Mouse (Mus musculus) large intestine, adult 2 months (tissue): Measurements from ENCODE around the gene AF067063. TPM values are rescaled to one million over a fixed set of nuclear protein-coding genes. Genes with fewer than 3 reads are reported as not detected.
"Not testable (repeated sequence)": the region's sequence is repeated elsewhere in the genome, so short reads cannot be mapped to it uniquely, and the experiment has no call there.

ENCODE experiments used
- DNase-seq: peaks from one replicate; pipeline ENCODE4 v3.0.0-alpha.2; 2012; ENCODE audit warnings: low read depth, low spot score
- WGBS: fragments of 180-500 bp; shearing (Covaris S2); methylation state at CpG from one replicate; pipeline ENCODE4 v1.1.7; 2018; 5-methylcytosine and 5-hydroxymethylcytosine counted together
- polyA plus RNA-seq: library from polyadenylated mRNA; depleted of rRNA; stranded (reverse); fragments of >200 nt; gene quantifications from 2 replicates; pipeline ENCODE4 v1.2.3, GENCODE M21; 2012; rRNA removed

AF067063 gene
- polyA plus RNA-seq: not detected in 2 replicates

DNA sequence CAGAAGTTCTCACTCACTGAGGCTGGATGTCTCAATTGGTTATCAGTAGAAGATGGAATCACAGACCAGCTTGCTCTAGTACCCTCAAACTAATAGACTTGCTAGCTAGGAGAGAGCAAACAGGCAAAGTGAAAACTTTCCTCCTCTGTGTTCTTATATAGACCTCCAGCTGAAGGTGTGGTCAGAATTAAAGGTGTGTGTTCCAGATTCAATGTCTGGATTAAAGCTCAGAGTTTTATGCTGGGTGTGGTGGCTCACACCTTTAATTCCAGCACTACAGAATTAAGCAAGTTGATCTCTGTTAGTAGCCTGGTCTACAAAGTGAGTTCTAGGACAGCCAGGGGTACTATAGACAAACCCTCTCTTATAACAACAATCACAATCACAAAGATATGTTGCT, at the start of gene AF067063:
Gene AF067063 (minus strand): TSS at position 101 of the 400 bp plus-strand sequence.
- not testable (repeated sequence) for DNase-seq

DNA sequence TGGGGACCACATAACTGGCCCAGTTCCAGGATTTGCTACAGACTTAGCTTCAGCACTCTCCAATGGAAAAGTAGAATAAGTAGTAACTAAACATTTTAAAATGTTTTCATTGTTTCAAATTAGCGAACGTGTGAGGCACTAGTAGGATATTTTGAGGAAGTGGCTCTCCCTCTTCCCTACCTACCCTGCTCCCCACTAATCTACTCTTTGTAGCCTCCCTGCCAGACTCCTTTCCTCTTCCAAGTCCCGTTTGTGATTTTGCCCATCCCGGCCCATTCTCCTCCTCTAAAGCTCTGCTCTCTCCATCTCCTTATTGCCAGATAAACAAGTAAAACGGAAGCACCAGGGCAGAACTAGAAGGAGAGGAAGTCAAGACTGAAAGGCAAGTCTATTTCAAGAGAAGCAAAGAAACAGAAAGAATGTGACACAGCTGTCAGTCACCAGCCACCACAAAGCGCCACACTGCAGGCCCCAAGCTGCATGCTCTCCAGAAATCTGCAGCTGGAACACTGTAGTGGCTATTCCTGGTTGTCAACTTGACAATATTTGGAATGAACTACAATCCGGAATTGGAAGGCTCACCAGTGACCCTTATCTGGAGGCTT, 34.5 kb upstream of the AF067063 start:
- not testable (repeated sequence) for DNase-seq
- WGBS: 65% methylated on average over 6 of the region's 7 CpGs

DNA sequence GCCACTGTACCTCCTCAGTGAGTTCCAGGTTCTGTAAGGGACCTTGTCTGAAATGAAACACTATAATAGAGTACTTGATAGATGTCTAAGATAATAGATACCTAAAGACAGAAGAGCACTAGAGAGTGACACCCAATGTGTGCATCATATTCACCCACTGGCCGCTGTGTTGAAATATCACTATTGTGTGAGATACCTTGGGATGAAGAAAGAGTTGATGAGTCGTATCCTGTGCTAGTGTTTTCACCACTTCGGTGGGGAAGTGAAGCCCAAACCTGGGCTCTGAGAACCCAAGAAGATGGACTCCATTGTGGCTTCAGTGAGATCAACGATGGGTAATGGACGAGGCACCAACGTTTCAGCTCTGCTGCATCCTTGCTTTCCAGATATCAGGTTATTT, 32.4 kb upstream of the AF067063 start:
- not testable (repeated sequence) for DNase-seq
- no CpG with 5 or more reads among the region's 6 CpGs for WGBS

DNA sequence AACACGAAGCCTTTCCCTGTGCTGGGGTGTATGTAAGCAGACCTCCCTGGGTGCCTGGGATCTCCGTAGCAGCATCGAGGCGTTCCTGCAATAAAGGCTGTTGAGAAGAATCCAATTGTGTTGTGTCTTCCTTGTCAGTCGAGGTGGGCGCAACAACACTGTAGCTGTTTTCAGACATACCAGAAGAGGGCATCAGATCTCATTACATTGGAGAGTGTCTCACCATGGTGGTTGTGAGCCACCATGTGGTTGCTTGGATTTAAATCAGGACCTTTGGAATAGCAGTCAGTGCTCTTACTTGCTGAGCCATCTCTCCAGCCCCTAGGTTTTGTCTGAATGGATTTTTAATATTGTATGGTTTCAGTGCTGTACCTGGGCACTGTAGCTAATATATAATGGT, 10.0 kb upstream of the AF067063 start:
- 33% methylated on average over 6 of the region's 6 CpGs for WGBS
- DNase-seq: not testable (repeated sequence)

DNA sequence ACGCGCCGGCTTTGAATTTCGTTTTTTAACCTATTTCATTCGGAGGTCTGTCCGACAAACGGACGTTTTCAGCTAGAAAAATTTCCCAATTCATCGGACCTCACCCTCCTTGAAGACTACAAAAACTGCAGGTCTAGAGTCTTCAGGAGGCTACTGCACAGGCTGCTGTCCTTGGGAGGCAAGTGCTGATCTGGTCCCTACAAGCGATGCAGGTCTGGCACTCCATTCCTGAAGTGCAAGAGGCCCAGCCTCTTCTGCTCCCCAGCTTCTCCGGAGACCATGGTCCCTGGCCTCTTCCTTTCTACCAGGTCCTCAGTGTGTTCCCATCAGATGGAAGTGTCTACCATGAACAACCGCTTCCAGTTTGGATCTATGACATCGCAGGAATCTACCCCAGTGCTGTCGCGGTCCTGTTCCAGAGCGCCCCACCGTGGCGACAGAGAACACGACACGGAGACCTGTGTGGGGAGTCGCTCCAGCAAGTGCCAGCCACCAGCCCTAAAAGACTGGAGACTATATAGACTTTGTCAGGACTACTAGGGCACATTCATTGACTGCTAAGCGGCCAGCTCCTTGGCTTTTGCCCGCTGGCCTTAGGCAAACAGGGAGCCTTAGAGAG, 7.8 kb upstream of the AF067063 start:
- 14% methylated on average over 14 of the region's 23 CpGs for WGBS
- DNase-seq: not testable (repeated sequence)

DNA sequence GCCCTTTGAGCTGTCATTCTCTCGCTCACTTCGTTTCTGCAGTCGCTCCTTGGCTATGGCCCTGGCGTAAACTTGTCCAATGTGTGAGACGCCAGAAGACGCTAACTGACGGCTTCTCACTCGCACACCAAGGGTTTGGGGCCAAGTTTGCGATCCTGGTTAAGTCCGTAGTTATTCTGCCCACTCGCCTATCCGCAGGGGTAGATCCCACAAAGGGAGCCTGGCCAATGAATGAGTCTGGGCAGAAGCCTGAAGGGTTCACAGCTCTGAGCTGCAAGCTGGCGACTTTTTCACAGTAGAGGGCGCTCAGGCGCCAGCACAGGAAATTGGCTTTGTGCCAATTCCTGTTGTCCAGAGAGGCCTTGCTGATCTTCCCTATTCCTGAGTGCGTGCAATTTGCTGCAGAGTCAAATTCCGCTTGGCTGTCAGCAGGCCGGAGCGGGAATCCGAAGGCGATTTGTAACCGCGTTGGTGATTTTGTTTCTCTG, 6.4 kb upstream of the AF067063 start:
- DNase-seq: not testable (repeated sequence)
- 8% methylated on average over 23 of the region's 23 CpGs for WGBS

DNA sequence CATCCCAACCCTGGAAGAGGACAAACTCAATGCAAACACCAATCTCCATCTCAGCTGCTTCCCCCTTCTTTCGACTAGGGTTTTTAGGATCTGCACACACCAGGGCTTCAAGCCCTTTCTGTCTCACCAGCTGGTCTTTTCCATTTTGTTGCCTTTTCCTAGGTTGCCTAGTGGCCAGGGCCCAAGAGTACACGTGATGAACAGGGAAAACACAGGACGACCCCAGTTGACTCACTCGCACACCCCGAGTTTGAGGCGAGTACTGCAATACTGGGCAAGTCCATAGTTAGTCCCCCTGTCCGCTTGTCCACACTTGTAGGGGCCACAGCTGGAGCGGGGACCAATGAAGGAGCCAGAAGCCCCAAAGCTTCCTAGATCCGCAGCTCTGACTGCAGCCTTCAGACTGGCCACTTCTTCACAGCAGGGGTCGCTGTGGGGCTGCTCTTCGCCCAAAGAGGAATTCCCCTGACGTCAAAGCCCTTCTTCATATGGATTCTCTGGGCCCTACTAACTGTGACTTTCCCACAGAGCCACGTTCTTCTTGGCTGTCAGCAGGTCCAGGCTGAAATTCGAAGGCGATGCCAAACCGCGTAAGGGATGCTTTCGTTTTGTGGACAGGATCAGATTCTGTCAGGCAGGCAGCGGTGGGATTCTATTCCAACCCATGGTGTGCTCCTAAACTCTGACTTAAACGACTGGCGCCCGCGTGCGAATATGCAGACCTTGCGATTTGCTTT, 5.5 kb upstream of the AF067063 start, which contains the start of gene D13Ertd608e:
Gene D13Ertd608e (plus strand): TSS at position 687 of the 737 bp plus-strand sequence.
- DNase-seq: not testable (repeated sequence)
- WGBS: 11% methylated on average over 19 of the region's 25 CpGs

DNA sequence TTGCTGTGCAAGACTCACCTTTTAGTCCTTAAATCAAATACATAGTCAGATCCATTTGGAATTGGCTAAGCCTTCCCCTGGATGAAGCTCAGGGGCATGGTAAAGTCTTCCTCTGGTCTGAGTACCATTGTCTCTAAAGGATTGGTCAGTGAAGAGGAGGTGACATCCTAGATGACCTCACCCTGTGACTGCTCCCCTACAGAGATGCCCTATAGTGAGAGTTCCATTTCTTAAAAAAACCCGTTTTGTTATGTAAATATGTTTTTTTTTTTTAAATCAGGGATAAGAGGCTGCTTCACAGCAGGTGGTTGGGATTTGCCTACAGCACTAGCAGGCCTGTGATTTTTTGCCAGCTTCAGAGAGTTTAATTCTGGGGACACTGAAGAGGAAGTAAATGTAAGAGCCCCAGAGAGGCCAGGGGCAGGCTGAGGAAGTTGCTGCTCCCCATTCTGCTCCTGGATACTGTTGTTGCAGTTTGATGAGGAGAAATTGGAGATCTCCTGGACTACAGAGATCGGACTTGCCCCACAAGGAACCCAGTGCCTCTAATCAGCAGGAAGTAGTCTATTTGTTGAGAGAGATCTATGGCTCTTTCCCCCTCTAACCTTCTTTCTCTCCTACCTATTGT, 12.3 kb downstream of the AF067063 start:
- WGBS: 35% methylated on average over 2 of the region's 2 CpGs
- no peak for DNase-seq

DNA sequence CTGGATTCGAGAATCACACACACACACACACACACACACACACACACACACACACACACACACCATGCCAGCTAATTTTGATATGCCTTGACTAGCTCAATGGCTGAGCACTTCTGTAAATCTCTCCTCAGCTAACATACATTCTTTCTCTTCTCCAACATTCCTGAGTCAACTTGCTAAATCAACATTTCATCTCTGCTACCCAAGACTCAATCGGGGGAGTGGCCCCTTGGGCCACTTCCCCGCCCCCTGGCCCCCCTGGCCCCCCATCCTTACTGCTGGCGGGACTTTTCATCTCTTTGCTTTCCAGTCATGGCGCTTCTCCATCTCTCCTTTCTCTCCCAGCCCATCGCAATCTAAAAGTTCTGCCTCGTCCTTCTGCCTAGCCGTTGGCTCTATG, 13.2 kb downstream of the AF067063 start:
- WGBS: 36% methylated on average over 8 of the region's 8 CpGs
- DNase-seq: no peak

DNA sequence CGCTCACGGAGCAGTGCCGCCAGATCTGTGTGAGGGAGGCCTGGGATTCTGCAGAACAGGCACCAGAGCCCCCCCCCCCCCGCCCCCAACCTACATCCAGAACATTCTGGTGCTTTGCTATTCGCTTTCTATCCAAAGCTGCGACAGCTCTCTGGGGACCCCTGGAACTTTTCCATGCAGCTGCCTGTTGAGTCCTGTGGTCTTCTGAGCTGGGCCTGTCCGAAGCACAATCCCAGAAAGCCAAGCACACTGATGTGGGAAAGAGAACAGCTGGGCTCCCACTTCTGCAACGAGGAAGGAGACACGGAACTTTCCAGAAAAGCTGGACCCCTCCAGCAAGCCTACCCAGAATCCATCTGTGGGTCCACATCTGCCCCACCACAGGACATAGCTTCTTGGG, 20.0 kb downstream of the AF067063 start:
- no peak for DNase-seq
- WGBS: 75% methylated on average over 9 of the region's 9 CpGs

DNA sequence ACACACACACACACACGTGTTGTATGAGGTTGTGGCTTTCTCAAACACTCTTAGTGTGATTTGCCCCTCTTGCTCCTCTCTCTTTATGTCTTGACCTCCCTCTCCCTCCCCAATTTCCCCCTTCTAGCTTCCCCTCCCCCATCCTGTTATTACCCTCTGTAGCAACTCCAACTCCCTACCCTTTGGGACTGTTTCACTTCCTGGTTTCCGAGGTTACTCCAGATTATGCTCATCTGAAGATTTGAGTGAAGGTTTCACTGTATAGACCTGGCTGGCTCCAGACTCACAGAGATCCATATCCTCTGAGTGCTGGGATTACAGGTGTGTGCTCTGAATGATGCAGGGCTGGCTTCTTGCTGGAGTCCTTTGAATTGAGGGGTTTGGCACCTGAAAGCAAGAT, 21.1 kb downstream of the AF067063 start:
- DNase-seq: no peak
- WGBS: 52% methylated on average over 2 of the region's 2 CpGs

DNA sequence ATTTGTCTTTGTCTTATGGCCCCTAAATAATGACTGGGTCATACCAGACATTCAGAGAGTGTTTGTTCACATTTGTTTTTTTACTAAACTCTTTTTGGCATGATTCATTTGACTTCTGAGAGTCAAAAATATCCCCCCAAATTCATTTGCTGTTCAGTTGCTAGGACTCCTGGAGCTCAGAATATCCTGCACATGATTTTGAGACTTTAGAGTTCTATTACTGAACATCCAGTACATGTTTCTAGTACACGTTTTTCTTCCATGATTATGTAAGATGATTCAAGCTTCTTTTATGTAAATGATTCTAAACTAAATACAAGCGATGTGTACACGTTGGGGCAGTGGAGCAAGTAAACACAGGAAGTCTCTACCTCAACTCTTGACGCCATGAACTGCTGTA, 32.4 kb downstream of the AF067063 start:
- DNase-seq: no peak
- WGBS: 33% methylated on average over 4 of the region's 4 CpGs

DNA sequence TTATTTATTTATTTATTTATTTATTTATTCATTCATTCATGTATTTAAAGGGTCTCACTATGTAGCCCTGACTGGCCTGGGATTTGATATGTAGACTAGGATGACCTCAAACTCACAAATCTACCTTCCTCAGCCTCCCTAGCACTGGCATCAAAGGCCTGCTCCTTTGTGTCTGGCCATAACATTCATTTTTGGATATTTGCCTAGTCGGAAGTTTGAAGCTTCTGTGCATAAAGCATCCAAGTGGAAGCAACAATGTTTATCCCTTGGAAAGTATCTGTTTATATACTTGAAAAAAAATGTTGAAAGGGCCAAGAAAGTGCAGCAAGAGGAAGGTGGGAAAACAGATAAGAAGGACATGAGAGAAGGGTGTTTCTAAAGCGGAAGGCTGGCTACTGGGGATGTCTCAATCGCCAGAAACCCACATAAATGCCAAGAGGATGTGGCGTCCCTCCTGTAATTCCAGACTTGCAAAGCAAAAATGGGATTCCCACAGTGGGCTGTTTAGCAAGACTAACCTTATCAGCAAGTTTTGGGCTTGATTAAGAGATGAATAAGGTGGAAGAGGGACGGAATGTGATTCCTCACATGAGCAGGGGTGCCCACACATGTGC, 37.1 kb downstream of the AF067063 start:
- no peak for DNase-seq
- WGBS: 78% methylated on average over 5 of the region's 5 CpGs

DNA sequence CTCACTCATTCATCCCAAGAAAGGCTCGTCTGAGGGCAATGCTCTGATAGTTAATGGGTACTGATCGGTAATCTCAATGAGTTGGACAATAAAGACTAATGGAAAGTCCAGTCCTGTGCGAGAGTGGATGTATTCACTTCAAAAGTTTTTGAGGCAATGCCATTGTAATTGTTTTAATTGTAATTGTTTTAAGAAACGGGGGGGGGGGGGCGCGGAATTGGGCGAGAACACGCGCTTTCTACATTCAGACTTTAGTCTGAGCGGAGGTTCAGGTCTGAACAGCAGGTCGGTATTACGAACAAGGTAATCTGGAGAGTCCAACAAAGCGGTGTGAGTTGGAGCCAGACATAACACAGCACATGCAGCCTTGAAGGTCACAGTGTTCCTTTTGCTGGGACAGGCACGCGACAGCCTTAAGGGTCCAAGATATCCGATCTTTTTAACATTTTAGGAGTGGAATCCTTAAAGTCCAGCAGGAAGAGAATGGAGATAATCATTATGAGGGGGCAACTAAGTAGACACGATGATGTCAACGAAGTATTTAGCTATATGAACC, 38.4 kb downstream of the AF067063 start:
- DNase-seq: no peak
- 3% methylated on average over 18 of the region's 18 CpGs for WGBS

DNA sequence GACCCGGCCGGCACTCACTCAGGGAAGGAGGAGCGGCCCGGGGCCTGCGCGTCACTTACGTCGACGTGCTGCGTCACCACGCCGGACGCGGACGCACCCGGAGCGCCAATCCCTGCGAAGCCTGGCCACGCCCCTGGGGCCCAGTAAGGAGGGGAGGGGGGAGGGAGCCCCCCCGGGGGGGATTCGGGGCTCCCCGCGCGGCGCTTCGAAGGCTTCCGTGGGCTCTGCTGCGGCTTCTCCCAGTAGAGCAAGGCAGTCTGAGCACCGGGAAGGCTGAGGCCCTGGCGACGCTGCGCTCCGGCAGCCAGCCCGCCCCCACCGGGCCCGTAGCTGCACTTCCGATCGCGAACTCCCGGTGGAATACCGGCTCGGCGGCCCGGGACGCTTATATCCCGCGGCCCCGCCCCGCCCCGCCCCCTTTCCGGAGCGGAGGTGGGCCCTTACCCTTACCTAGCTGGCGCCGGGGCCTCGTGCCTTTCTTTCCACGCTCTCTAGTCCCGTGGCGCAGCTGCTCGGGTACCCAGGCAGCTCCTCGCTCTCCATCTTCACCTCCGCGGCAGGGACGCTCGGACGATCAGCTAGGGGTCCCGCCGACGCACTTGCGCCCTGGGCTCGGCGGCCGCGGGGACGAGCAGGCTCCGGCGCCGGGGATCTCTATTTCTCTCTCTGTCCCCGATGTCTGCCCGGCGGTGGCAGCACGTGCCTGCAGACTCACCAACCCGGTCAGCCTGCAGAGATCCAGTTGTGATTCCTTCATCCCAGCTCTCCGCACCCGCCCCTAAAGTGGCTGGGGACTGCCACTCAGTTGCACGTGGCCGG, 39.0 kb downstream of the AF067063 start, which contains the start of gene Zfp131:
Gene Zfp131 (minus strand): TSS at position 129 of the 819 bp plus-strand sequence.
- under 1% methylated on average over 84 of the region's 86 CpGs for WGBS
- peak; percentile 61 for DNase-seq

DNA sequence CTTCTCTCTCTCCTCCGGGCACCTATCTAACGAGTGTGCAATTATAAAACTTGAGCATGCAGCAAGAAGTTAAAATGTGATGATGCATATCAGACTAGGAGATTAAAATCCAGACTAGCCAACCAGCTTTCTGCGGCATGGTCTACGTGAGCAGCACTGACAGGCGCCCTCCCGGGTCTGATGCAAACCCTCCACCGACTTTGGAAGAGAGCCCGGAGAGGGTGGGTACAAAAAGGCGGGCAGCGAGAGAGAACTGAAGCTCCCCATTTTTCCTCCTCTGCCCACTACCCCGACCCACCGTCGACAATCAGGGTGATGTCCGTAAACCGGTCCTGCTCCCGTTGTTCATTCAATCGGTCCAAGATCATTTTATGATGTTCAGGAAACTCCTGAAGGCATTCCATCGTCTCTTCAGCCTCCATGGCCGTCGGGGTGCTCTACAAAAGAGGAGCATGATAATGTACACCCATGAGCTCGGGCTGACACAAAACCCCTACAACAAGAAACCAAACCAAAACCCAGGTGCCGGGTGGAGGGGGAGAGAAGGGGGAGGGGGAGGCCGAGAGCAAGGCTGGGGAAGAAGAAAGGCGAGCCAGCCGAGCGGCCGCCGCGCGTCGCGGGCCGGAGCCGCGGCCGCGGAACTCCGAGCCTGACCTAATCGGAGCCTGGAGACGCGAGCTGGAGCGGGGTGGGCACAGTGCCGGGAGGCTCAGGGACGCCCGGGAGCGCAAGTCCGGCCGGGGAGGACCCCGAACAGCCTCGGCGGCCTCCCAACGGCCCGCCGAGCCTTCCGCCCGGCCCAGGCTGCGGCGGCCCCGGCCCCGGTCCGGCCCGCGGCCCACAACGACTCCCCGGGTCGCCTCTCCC, 39.9 kb downstream of the AF067063 start:
- 1% methylated on average over 50 of the region's 66 CpGs for WGBS
- DNase-seq: no peak

DNA sequence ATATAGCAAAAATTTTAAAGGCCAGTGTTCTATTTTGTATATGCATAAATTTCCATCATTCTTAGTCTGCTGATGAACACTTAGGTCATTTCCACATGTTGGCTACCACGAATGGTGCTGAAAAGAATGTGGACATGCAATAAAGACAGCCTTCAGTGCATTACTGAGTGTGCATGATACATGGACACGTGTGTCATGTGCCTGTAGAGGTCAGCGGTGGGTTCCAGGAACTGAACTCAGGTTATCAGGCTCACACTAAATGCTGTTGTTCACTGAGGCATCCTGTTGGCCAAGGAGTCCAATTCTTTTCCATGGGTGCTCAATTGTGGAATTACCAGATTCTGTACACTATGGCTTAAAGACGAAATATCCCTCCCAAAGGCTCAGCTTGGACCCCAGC, 46.4 kb downstream of the AF067063 start:
- WGBS: 76% methylated on average over 4 of the region's 4 CpGs
- DNase-seq: no peak
